Mouse (Mus musculus): ENCODE results near the gene Gm13078.

Gene Gm13078

DNA sequence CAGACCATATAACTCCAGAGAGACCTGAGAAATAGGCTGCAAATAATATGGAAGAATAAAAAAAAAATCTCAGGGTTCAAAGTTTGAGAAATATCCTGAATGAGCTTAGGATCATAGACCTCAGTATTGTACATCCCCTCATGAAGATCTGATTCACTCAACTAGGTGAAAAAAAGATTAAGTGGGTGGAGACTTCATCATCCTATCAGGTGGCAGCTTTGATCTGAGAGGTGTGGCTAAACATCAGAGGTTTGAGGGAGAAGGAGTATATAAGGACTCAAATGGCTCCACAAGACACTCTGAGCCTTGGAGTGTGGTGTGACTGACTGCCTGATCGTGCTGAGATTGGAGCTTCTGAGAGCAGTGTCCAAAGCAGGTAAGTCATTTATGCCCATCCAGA lies at the start of gene Gm13078:
Gm13078 (plus strand) TSS at position 301 of the 400 bp plus-strand sequence.
- in situ Hi-C loops (cut with MseI, MboI): no loop called here

DNA sequence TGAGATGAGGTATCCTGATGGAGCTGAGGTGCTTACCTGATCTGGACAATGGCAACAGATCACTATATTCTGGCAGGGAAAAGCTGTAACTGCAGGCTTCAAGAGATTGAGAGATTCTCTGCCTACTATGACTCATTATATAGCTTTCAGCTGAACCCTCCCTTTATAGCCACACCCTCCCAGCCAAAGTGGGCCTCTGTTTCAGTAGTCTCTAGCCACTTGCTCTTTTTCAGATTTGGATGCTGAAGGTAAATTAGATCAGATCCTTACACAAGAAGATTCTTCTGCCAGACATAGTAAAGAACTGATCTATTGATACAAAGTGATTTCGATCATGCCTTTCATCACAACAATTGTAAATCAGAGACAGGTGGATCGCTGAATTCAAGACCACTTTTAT lies 16.6 kb upstream of the Gm13078 start, which contains the start of gene Gm13089:
Gm13089 (minus strand) TSS at position 101 of the 400 bp plus-strand sequence.
- in situ Hi-C loops (cut with MseI, MboI): no loop called here
